Mouse (Mus musculus) thymus, adult 2 months (tissue): ENCODE measurements around the gene Ankrd65.

Experiments
- CTCF ChIP-seq: fragments of 200-500 bp; IDR thresholded peaks from 2 replicates; pipeline ENCODE4 v1.5.1; 2012; ENCODE audit warnings: mild to moderate bottlenecking, control low read depth, low read length, moderate library complexity, borderline replicate concordance; ENCODE audit not compliant: control insufficient read depth, poor library complexity, insufficient read depth; ENCODE audit errors: extremely low read depth
- POLR2A ChIP-seq: fragments of 200-500 bp; IDR thresholded peaks from 2 replicates; pipeline ENCODE4 v1.6.1; 2012; ENCODE audit warnings: mild to moderate bottlenecking, low read length, control low read depth, moderate library complexity; ENCODE audit not compliant: control insufficient read depth, poor library complexity, insufficient read depth; ENCODE audit errors: extremely low read depth

DNA sequence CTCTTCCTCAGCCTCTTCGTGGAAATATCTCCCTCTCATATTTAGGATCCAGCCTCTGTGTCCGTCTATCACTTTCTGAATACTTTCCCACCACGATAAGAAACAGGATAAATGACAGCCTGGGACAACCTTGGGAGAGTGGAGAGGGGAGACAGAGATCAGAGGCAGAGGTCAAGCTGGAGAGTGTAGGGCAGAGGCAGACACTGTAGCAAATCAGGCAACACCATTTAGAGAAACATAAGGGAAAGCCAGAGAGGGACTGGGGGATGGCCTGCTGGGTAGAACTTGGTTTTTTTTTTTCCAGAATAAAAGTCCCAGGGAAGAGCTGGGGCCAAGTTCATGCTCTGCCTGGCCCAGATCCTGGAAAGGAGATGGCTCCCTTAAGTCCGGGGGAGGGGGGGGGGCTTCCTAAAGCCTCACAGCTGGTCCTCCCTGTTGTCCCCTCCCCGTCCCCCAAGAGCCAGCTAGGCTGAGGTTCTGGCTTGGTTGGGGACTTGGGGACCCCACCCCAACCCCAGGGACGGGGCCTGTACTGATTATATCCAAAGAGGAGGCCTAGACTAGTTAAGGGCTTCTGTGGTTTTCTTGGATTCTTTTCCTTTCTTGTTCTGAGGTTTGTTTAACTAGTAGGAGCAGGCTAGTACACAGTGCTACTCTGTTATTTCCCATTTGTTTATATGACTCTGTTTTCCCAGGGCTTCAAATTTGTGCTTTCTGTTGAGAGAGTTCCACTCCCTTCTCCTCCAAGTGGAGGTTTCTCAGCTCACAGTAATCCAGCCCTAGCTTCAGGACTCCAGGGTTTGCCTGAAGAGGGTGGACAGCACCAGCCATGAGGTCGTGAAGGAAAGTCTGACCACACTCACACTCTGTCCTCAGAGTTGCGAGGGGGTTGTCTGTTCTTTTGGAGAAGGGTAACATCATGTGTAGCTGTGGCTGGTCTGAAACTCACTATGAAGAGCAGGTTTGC lies 48.2 kb downstream of the Ankrd65 start:
- TF ChIP-seq CTCF (no peak), POLR2A (no peak)
